Mouse (Mus musculus) midbrain, embryonic 16.5 days (tissue): ENCODE results near the gene Olfr154. TPM values are rescaled to one million over a fixed set of nuclear protein-coding genes. Genes with fewer than 3 reads are reported as not detected.
"Not testable (repeated sequence)": the region's sequence is repeated elsewhere in the genome, so short reads cannot be mapped to it uniquely, and the experiment has no call there.

Source experiments
- ATAC-seq: fragments of 200-750 bp; cut with Nextera tagmentation; 2 replicates; pipeline ENCODE4 v1.8.0; 2017; ENCODE audit warnings: moderate TSS enrichment
- H3K27ac ChIP-seq: fragments of 300-500 bp; sonication (generic); 2 replicates; pipeline ENCODE4 v1.5.1; 2014; ENCODE audit warnings: mild to moderate bottlenecking, low read length, mixed read lengths
- H3K27me3 ChIP-seq: fragments of 300-500 bp; sonication (generic); 2 replicates; pipeline ENCODE4 v1.6.1; 2014; ENCODE audit warnings: low read depth, low read length, mixed read lengths; ENCODE audit not compliant: control insufficient read depth, insufficient read depth
- H3K36me3 ChIP-seq: fragments of 300-500 bp; sonication (generic); 2 replicates; pipeline ENCODE4 v1.6.1; 2014; ENCODE audit warnings: mild to moderate bottlenecking, low read length, moderate library complexity, mixed read lengths; ENCODE audit not compliant: control insufficient read depth, insufficient read depth
- H3K4me1 ChIP-seq: fragments of 300-500 bp; sonication (generic); 2 replicates; pipeline ENCODE4 v1.6.1; 2014; ENCODE audit warnings: mild to moderate bottlenecking, low read length, mixed read lengths; ENCODE audit not compliant: control insufficient read depth, insufficient read depth
- H3K4me2 ChIP-seq: fragments of 300-500 bp; sonication (generic); 2 replicates; pipeline ENCODE4 v1.6.1; 2014; ENCODE audit warnings: mild to moderate bottlenecking, low read length, mixed read lengths
- H3K4me3 ChIP-seq: fragments of 300-500 bp; sonication (generic); 2 replicates; pipeline ENCODE4 v1.5.1; 2014; ENCODE audit warnings: low read depth, mild to moderate bottlenecking, low read length, moderate library complexity, mixed read lengths
- H3K9ac ChIP-seq: fragments of 300-500 bp; sonication (generic); 2 replicates; pipeline ENCODE4 v1.6.1; 2014; ENCODE audit warnings: low read depth, low read length, mixed read lengths
- H3K9me3 ChIP-seq: fragments of 300-500 bp; sonication (generic); replicated peaks from 2 replicates; pipeline ENCODE4 v1.6.1; 2014; ENCODE audit warnings: mild to moderate bottlenecking, low read length, mixed read lengths; ENCODE audit not compliant: control insufficient read depth, poor library complexity, severe bottlenecking
- WGBS: fragments of 180-500 bp; shearing (Covaris S2); extraction: QIAGEN DNeasy Blood & Tissue Kit; methylation state at CpG from one replicate; pipeline ENCODE4 v1.1.7; 2014; 5-methylcytosine and 5-hydroxymethylcytosine counted together
- polyA plus RNA-seq: library from polyadenylated mRNA; unstranded; fragments of >200 nt; fragmentation: Nextera tagmentation; extraction: Ambion mirVana; gene quantifications from 2 replicates; pipeline ENCODE4 v1.2.1, GENCODE M21; 2015

The Olfr154 gene
- not detected in 2 replicates for polyA plus RNA-seq

DNA sequence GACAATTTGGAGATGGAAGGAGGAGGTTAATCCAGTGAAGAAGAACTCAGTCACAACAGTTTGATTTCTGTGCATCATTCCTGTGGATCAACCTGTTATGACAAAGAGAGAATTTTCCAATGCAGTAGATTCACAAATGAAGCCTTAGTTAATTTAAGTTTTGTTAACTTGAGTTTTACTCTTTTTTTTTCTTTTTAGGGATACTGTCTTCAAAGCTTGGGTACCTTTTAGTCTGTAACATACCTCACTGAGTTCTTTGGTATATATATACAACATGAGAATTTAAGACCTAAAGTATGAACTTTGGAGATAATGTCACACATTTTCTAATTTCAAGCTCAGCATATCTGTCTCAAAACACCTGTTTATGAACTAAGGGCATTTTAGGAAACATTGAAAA lies at the start of gene Olfr154:
Gene Olfr154, minus strand, starts transcription at position 101 of the 400 bp plus-strand sequence.
- H3K27me3 ChIP-seq, H3K4me2 ChIP-seq, H3K36me3 ChIP-seq, H3K27ac ChIP-seq, H3K4me3 ChIP-seq, ATAC-seq, H3K4me1 ChIP-seq, H3K9me3 ChIP-seq, H3K9ac ChIP-seq: not testable (repeated sequence)

DNA sequence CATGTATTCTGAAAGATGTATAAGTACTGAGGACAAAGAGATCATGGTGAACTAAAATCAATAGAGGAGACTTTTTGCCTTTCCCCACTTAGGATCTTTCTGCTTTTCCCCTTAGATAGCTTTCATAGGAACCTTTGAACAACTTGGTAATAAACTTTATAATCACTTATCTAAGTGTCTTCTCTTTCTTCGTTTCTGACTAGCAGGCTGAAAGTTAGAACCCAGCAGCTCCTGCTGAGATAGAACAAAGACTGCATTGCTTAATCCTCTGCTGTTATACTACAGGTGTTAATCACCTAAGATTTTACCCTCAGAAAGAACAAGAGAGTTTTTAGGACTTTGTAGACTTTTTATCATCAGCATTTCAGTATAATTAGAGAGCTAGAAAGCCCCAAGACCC lies 46.9 kb upstream of the Olfr154 start:
- Histone ChIP-seq H3K27me3 (no peaks in the 10 kb centered on the region), H3K9me3 (no peaks in the 10 kb centered on the region), H3K36me3 (no peaks in the 10 kb centered on the region), H3K9ac (no peak overlapping the region), H3K4me1 (no peaks in the 10 kb centered on the region), H3K27ac (no peak overlapping the region), H3K4me3 (no peak overlapping the region), H3K4me2 (no peak overlapping the region)
- no peak for ATAC-seq
- WGBS: 35% methylated on average over 1 of the region's 1 CpGs

GRCm38 (mm10) chr2:85710680-85711079 lies 46.4 kb upstream of the Olfr154 start:
- H3K36me3 ChIP-seq, H3K4me2 ChIP-seq, H3K27ac ChIP-seq, H3K4me1 ChIP-seq, H3K9ac ChIP-seq, H3K4me3 ChIP-seq, H3K27me3 ChIP-seq, H3K9me3 ChIP-seq, ATAC-seq: not testable (repeated sequence)
- 92% methylated on average over 2 of the region's 2 CpGs for WGBS

GRCm38 (mm10) chr2:85689131-85689530 lies 24.9 kb upstream of the Olfr154 start, which contains the start of gene Olfr1008:
Gene Olfr1008 (plus strand): TSS chr2:85689431.
- H3K36me3 ChIP-seq: no peaks in the 10 kb centered on the region
- no peak within 1 kb of the TSS for H3K27ac ChIP-seq
- no peaks in the 10 kb centered on the region for H3K9me3 ChIP-seq
- no peaks in the 10 kb centered on the region for H3K4me1 ChIP-seq
- H3K4me3 ChIP-seq: no peak within 1 kb of the TSS
- no peak within 1 kb of the TSS for H3K4me2 ChIP-seq
- H3K27me3 ChIP-seq: no peaks in the 10 kb centered on the region
- H3K9ac ChIP-seq: no peak within 1 kb of the TSS
- ATAC-seq: no peak

DNA sequence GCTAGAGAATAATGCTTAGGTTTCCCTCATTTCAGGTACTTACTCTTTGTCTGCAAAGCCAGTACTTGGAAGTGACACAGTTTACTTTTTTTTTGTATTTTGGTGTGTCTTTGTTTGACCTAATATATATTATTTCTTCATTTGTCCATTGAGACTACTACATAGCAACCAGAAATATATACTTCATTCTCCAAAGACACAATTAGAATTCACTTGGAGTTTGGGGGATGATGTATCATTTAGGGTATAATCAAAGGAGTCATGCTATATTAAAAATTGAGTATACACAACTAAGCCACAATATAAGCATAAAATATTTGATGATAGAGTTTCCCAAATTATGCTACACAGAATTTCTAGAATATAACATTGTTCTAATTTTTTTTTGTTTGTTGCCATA lies 14.4 kb upstream of the Olfr154 start, which contains the start of gene Olfr1006:
Gene Olfr1006, minus strand, starts transcription at position 101 of the 400 bp plus-strand sequence.
- no peaks in the 10 kb centered on the region for H3K4me1 ChIP-seq
- no peak within 1 kb of the TSS for H3K27ac ChIP-seq
- H3K36me3 ChIP-seq: no peaks in the 10 kb centered on the region
- H3K4me2 ChIP-seq: no peak within 1 kb of the TSS
- no peak within 1 kb of the TSS for H3K4me3 ChIP-seq
- no peak within 1 kb of the TSS for H3K9ac ChIP-seq
- H3K9me3 ChIP-seq: no peaks in the 10 kb centered on the region
- no peak for ATAC-seq
- H3K27me3 ChIP-seq: no peaks in the 10 kb centered on the region

GRCm38 (mm10) chr2:85650604-85651003 lies 13.7 kb downstream of the Olfr154 start, which contains the start of gene Olfr1002:
Gene Olfr1002 (minus strand): TSS chr2:85650704.
- Histone ChIP-seq H3K4me2 (no peak within 1 kb of the TSS), H3K9ac (no peak within 1 kb of the TSS), H3K36me3 (no peaks in the 10 kb centered on the region), H3K9me3 (no peaks in the 10 kb centered on the region), H3K4me3 (no peak within 1 kb of the TSS), H3K27me3 (no peaks in the 10 kb centered on the region), H3K27ac (no peak within 1 kb of the TSS), H3K4me1 (no peaks in the 10 kb centered on the region)
- 95% methylated on average over 1 of the region's 1 CpGs for WGBS
- no peak for ATAC-seq

Other genes with a start within 250 kb of the Olfr154 start
- not detected in 2 replicates for gene Olfr993, start 249.6 kb downstream of the Olfr154 start, polyA plus RNA-seq
- gene Olfr994, start 228.0 kb downstream of the Olfr154 start, polyA plus RNA-seq: not detected in 2 replicates
- not detected in 2 replicates for gene Olfr995, start 220.8 kb downstream of the Olfr154 start, polyA plus RNA-seq
- gene 4833423E24Rik, start 145.4 kb downstream of the Olfr154 start, polyA plus RNA-seq: 0.26 and 0.28 TPM in 2 replicates
- not detected in 2 replicates for gene Olfr996, start 85.2 kb downstream of the Olfr154 start, polyA plus RNA-seq
- gene Olfr998, start 75.5 kb downstream of the Olfr154 start, polyA plus RNA-seq: not detected in 2 replicates
- not detected in 2 replicates for gene Olfr1000, start 52.6 kb downstream of the Olfr154 start, polyA plus RNA-seq
- gene Olfr1002, start 13.8 kb downstream of the Olfr154 start, polyA plus RNA-seq: not detected in 2 replicates
- not detected in 2 replicates for gene Olfr1006, start 14.3 kb upstream of the Olfr154 start, polyA plus RNA-seq
- not detected in 2 replicates for gene Olfr1008, start 25.0 kb upstream of the Olfr154 start, polyA plus RNA-seq
- gene Olfr1009, start 51.0 kb upstream of the Olfr154 start, polyA plus RNA-seq: not detected in 2 replicates
- not detected in 2 replicates for gene Olfr1012, start 98.3 kb upstream of the Olfr154 start, polyA plus RNA-seq
- not detected in 2 replicates for gene Olfr1013, start 102.6 kb upstream of the Olfr154 start, polyA plus RNA-seq
- not detected in 2 replicates for gene Olfr1014, start 108.3 kb upstream of the Olfr154 start, polyA plus RNA-seq
- gene Olfr1015, start 117.6 kb upstream of the Olfr154 start, polyA plus RNA-seq: not detected in 2 replicates
- not detected in 2 replicates for gene Olfr1016, start 138.1 kb upstream of the Olfr154 start, polyA plus RNA-seq
- not detected in 2 replicates for gene Olfr1018, start 154.0 kb upstream of the Olfr154 start, polyA plus RNA-seq
- gene Olfr1019, start 181.0 kb upstream of the Olfr154 start, polyA plus RNA-seq: not detected in 2 replicates
- gene Olfr1020, start 182.6 kb upstream of the Olfr154 start, polyA plus RNA-seq: not detected in 2 replicates
- not detected in 2 replicates for gene Olfr1022, start 204.1 kb upstream of the Olfr154 start, polyA plus RNA-seq
- not detected in 2 replicates for gene Olfr1023, start 221.2 kb upstream of the Olfr154 start, polyA plus RNA-seq
- not detected in 2 replicates for gene Olfr1024, start 240.6 kb upstream of the Olfr154 start, polyA plus RNA-seq